Mouse (Mus musculus) T-cell, adult 2 months (primary cell): ENCODE results near the gene Eef1akmt2.

ENCODE experiments used
- DNase-seq: peaks from one replicate; pipeline ENCODE4 v3.0.0; 2022; ENCODE audit warnings: low spot score

Eef1akmt2 gene

GRCm38 (mm10) chr7:132866316-132866715 is 13.8 kb upstream of the Eef1akmt2 start:
- no peak for DNase-seq

- peak; percentile 91 for DNase-seq
These were observed 6.8 kb upstream of the Eef1akmt2 start, which contains the start of gene Abraxas2 for GRCm38 (mm10) chr7:132859042-132859958. Gene Abraxas2, plus strand, starts transcription at chr7:132859225.

- no peak for DNase-seq
These were observed 5.7 kb upstream of the Eef1akmt2 start for GRCm38 (mm10) chr7:132858043-132858608.

GRCm38 (mm10) chr7:132856083-132856482 is 3.6 kb upstream of the Eef1akmt2 start:
- DNase-seq, result no peak

- no peak for DNase-seq
These were observed 1.5 kb upstream of the Eef1akmt2 start for GRCm38 (mm10) chr7:132853946-132854345.

GRCm38 (mm10) chr7:132853361-132853760 is 888 bp upstream of the Eef1akmt2 start:
- no peak for DNase-seq

- DNase-seq, result no peak
These were observed 9.3 kb downstream of the Eef1akmt2 start for GRCm38 (mm10) chr7:132843152-132843551.

GRCm38 (mm10) chr7:132842455-132842854 is 10.0 kb downstream of the Eef1akmt2 start:
- no peak for DNase-seq

GRCm38 (mm10) chr7:132841287-132841686 is 11.2 kb downstream of the Eef1akmt2 start:
- DNase-seq, result no peak

- no peak for DNase-seq
These were observed 21.5 kb downstream of the Eef1akmt2 start for GRCm38 (mm10) chr7:132830955-132831354.

- no peak for DNase-seq
These were observed 28.0 kb downstream of the Eef1akmt2 start for GRCm38 (mm10) chr7:132824346-132825022.

- no peak for DNase-seq
These were observed 28.6 kb downstream of the Eef1akmt2 start for GRCm38 (mm10) chr7:132823832-132824231.

- DNase-seq, result no peak
These were observed 31.8 kb downstream of the Eef1akmt2 start for GRCm38 (mm10) chr7:132820692-132821091.

GRCm38 (mm10) chr7:132817056-132817455 is 35.4 kb downstream of the Eef1akmt2 start:
- DNase-seq, result no peak

GRCm38 (mm10) chr7:132816528-132816927 is 35.9 kb downstream of the Eef1akmt2 start:
- no peak for DNase-seq

GRCm38 (mm10) chr7:132815081-132815480 is 37.4 kb downstream of the Eef1akmt2 start:
- DNase-seq, result no peak

GRCm38 (mm10) chr7:132814089-132814450 is 38.4 kb downstream of the Eef1akmt2 start:
- no peak for DNase-seq

GRCm38 (mm10) chr7:132813416-132814088 is 38.9 kb downstream of the Eef1akmt2 start, which contains the start of gene Fam53b:
Gene Fam53b, minus strand, starts transcription at chr7:132813886.
- peak; percentile 47 for DNase-seq

- peak; percentile 45 for DNase-seq
These were observed 39.7 kb downstream of the Eef1akmt2 start for GRCm38 (mm10) chr7:132812619-132813415.

GRCm38 (mm10) chr7:132811716-132812618 is 40.5 kb downstream of the Eef1akmt2 start:
- peak; percentile 61 for DNase-seq
